Mouse (Mus musculus): ENCODE measurements around the gene Tff3. TPM values are rescaled to one million over a fixed set of nuclear protein-coding genes. Genes with fewer than 3 reads are reported as not detected.

Tff3 gene
- polyA plus RNA-seq, 1 experiment from 2014 or later: not detected

Other genes with a start within 250 kb of the Tff3 start
- gene Glp1r, start 227.8 kb downstream of the Tff3 start, polyA plus RNA-seq (2015; fragmentation: Nextera tagmentation; extraction: Ambion mirVana): 0.17 and 0.22 TPM in 2 replicates
- gene Umodl1, start 175.0 kb downstream of the Tff3 start, polyA plus RNA-seq (2015; fragmentation: Nextera tagmentation; extraction: Ambion mirVana): 0.07 TPM in 1 of 2 replicates, not detected in the other
- 7.7 and 8.2 TPM in 2 replicates for gene Abcg1, start 72.0 kb downstream of the Tff3 start, polyA plus RNA-seq (2015; fragmentation: Nextera tagmentation; extraction: Ambion mirVana)
- gene Tff2, start 14.6 kb upstream of the Tff3 start, polyA plus RNA-seq (2015; fragmentation: Nextera tagmentation; extraction: Ambion mirVana): not detected in 2 replicates
- not detected in 2 replicates for gene Tff1, start 35.6 kb upstream of the Tff3 start, polyA plus RNA-seq (2015; fragmentation: Nextera tagmentation; extraction: Ambion mirVana)
- not detected in 2 replicates for gene Tmprss3, start 69.3 kb upstream of the Tff3 start, polyA plus RNA-seq (2015; fragmentation: Nextera tagmentation; extraction: Ambion mirVana)
- 0.43 and 0.69 TPM in 2 replicates for gene Ubash3a, start 78.2 kb upstream of the Tff3 start, polyA plus RNA-seq (2015; fragmentation: Nextera tagmentation; extraction: Ambion mirVana)
- 1.4 and 1.6 TPM in 2 replicates for gene Rsph1, start 147.7 kb upstream of the Tff3 start, polyA plus RNA-seq (2015; fragmentation: Nextera tagmentation; extraction: Ambion mirVana)
- gene Slc37a1, start 157.1 kb upstream of the Tff3 start, polyA plus RNA-seq (2015; fragmentation: Nextera tagmentation; extraction: Ambion mirVana): 6.5 and 6.7 TPM in 2 replicates

Data from heart, embryonic 13.5 days (tissue).